Mouse (Mus musculus) bone marrow, adult 2 months (tissue): ENCODE data around the gene Timm22. TPM values are rescaled to one million over a fixed set of nuclear protein-coding genes. Genes with fewer than 3 reads are reported as not detected.

ENCODE experiments used
- H3K27ac ChIP-seq: fragments of 200-500 bp; 2 replicates; pipeline ENCODE4 v1.5.1; 2012; ENCODE audit warnings: low read depth, mild to moderate bottlenecking, control low read depth, inconsistent platforms, low read length; ENCODE audit not compliant: control insufficient read depth, poor library complexity, insufficient read depth
- H3K4me1 ChIP-seq: fragments of 200-500 bp; 2 replicates; pipeline ENCODE4 v1.6.1; 2011; ENCODE audit warnings: low read length; ENCODE audit not compliant: control insufficient read depth, insufficient read depth
- H3K4me3 ChIP-seq: fragments of 200-500 bp; replicated peaks from 2 replicates; pipeline ENCODE3; 2011; ENCODE audit warnings: mild to moderate bottlenecking, low read depth, low read length, control low read depth; ENCODE audit not compliant: control insufficient read depth
- CTCF ChIP-seq: fragments of 200-500 bp; IDR thresholded peaks from 2 replicates; pipeline ENCODE4 v1.5.1; 2011; ENCODE audit warnings: low read length, control low read depth; ENCODE audit not compliant: control insufficient read depth, insufficient read depth
- POLR2A ChIP-seq: fragments of 200-500 bp; IDR thresholded peaks from 2 replicates; pipeline ENCODE4 v1.6.1; 2011; ENCODE audit warnings: low read depth, mild to moderate bottlenecking, control low read depth, low read length, borderline replicate concordance; ENCODE audit not compliant: control insufficient read depth
- WGBS: fragments of 180-500 bp; shearing (Covaris S2); methylation state at CpG from one replicate; pipeline ENCODE4 v1.1.7; 2018; 5-methylcytosine and 5-hydroxymethylcytosine counted together
- polyA plus RNA-seq: library from polyadenylated mRNA; stranded (reverse); fragments of >200 nt; gene quantifications from 2 replicates; pipeline ENCODE4 v1.2.4, GENCODE M21; 2011; ENCODE audit warnings: low replicate concordance; ENCODE audit not compliant: missing spikeins, insufficient read depth, insufficient read length

Gene Timm22
- polyA plus RNA-seq, 1 experiment: 6.2 TPM

- Histone ChIP-seq H3K4me1 (no peaks in the 10 kb centered on the region), H3K4me3 (no peak overlapping the region), H3K27ac (no peak overlapping the region; the same call in 1 of the 2 replicates)
- 85% methylated on average over 13 of the region's 13 CpGs for WGBS
- TF ChIP-seq POLR2A (no peak), CTCF (no peak)
Measured at GRCm38 (mm10) chr11:76382711-76383324, 23.9 kb upstream of the Timm22 start.

GRCm38 (mm10) chr11:76384307-76384706 is 22.4 kb upstream of the Timm22 start:
- TF ChIP-seq CTCF (no peak), POLR2A (no peak)
- WGBS: 94% methylated on average over 5 of the region's 5 CpGs
- H3K27ac ChIP-seq: no peak overlapping the region
- no peaks in the 10 kb centered on the region for H3K4me1 ChIP-seq
- no peak overlapping the region for H3K4me3 ChIP-seq

GRCm38 (mm10) chr11:76385017-76385416 is 21.7 kb upstream of the Timm22 start:
- no peak overlapping the region for H3K27ac ChIP-seq
- 84% methylated on average over 4 of the region's 4 CpGs for WGBS
- no peak overlapping the region for H3K4me3 ChIP-seq
- no peaks in the 10 kb centered on the region for H3K4me1 ChIP-seq
- TF ChIP-seq CTCF (no peak), POLR2A (no peak)

GRCm38 (mm10) chr11:76385746-76386145 is 21.0 kb upstream of the Timm22 start:
- H3K4me1 ChIP-seq: no peaks in the 10 kb centered on the region
- H3K27ac ChIP-seq: no peak overlapping the region
- 80% methylated on average over 3 of the region's 3 CpGs for WGBS
- no peak overlapping the region for H3K4me3 ChIP-seq
- TF ChIP-seq CTCF (no peak), POLR2A (no peak)

- TF ChIP-seq POLR2A (no peak), CTCF (peak; percentile 16; the same call in 1 of the 2 replicates)
- 77% methylated on average over 1 of the region's 1 CpGs for WGBS
- Histone ChIP-seq H3K4me3 (no peak overlapping the region), H3K4me1 (no peaks in the 10 kb centered on the region), H3K27ac (no peak overlapping the region)
Measured at GRCm38 (mm10) chr11:76387097-76387496, 19.7 kb upstream of the Timm22 start.

- Histone ChIP-seq H3K27ac (no peak overlapping the region), H3K4me1 (no peaks in the 10 kb centered on the region), H3K4me3 (no peak overlapping the region)
- 69% methylated on average over 7 of the region's 7 CpGs for WGBS
- TF ChIP-seq CTCF (no peak), POLR2A (no peak)
Measured at GRCm38 (mm10) chr11:76388711-76389110, 18.0 kb upstream of the Timm22 start.

GRCm38 (mm10) chr11:76392532-76392931 is 14.2 kb upstream of the Timm22 start:
- H3K4me3 ChIP-seq: no peak overlapping the region
- 86% methylated on average over 7 of the region's 7 CpGs for WGBS
- H3K4me1 ChIP-seq: no peaks in the 10 kb centered on the region
- TF ChIP-seq POLR2A (no peak), CTCF (no peak)
- H3K27ac ChIP-seq: no peak overlapping the region

- Histone ChIP-seq H3K4me3 (no peak overlapping the region), H3K27ac (no peak overlapping the region), H3K4me1 (no peaks in the 10 kb centered on the region)
- no peak for TF ChIP-seq POLR2A
- TF ChIP-seq CTCF: no peak
- 83% methylated on average over 11 of the region's 11 CpGs for WGBS
Measured at GRCm38 (mm10) chr11:76392996-76393395, 13.8 kb upstream of the Timm22 start.

- H3K27ac ChIP-seq: peak overlapping the region; percentile 52
- H3K4me3 ChIP-seq: peak overlapping the region; percentile 76
- H3K4me1 ChIP-seq: no peaks in the 10 kb centered on the region
- WGBS: under 1% methylated on average over 26 of the region's 26 CpGs
- TF ChIP-seq POLR2A (no peak), CTCF (no peak)
Measured at GRCm38 (mm10) chr11:76397650-76398311, 9.0 kb upstream of the Timm22 start.

- TF ChIP-seq CTCF (no peak), POLR2A (no peak; the same call in 1 of the 2 replicates)
- WGBS: under 1% methylated on average over 33 of the region's 33 CpGs
- H3K4me1 ChIP-seq: no peaks in the 10 kb centered on the region
- H3K4me3 ChIP-seq: peak overlapping the region; percentile 76
- peak overlapping the region; percentile 52 for H3K27ac ChIP-seq
Measured at GRCm38 (mm10) chr11:76398312-76398797, 8.4 kb upstream of the Timm22 start.
